Mouse (Mus musculus): ENCODE measurements around the gene Metrnl.

GRCm38 (mm10) chr11:121685491-121686001 is 15.8 kb upstream of the Metrnl start:
- TF ChIP-seq CTCF (IDR thresholded peaks at IDR 0.05; ENCODE audit: low read depth) (no peak), EP300 (IDR thresholded peaks at IDR 0.05; ENCODE audit: low read depth) (no peak)

Data from liver, postnatal 0 days (tissue).